Mouse (Mus musculus): ENCODE data around the gene Tpra1. TPM values are rescaled to one million over a fixed set of nuclear protein-coding genes. Genes with fewer than 3 reads are reported as not detected.

The Tpra1 gene
- polyA plus RNA-seq, 1 experiment from 2014 or later, result 45.4 TPM

DNA sequence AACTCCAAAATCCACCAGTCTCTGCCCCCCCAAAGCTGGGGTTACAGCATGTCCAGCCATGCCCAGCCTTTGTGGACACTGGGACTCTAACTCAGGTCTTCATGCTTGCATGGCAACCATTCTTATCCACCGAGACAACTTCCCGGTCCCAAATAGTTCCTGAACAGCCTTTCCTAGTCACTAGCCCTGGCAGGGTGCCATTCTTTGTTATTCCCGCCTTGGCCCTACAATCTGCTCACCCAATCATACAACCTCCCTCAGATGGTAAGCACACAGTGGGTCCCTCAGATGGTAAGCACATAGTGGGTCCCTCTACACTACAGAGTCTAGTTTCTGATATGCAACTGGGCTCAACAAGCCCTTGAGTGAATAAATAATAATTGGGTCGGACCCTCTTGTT is 31.5 kb upstream of the Tpra1 start:
- no peak overlapping the region for H3K4me3 ChIP-seq (ENCODE audit: low read depth, low read length)
- H3K9me3 ChIP-seq (ENCODE audit: control insufficient read depth, low read length), result no peaks in the 10 kb centered on the region; the same call in 1 of the 2 replicates
- no peak overlapping the region for H3K27ac ChIP-seq (ENCODE audit: low read depth, low read length)
- H3K36me3 ChIP-seq (ENCODE audit: control insufficient read depth, insufficient read depth, low read length), result no peaks in the 10 kb centered on the region
- H3K4me2 ChIP-seq (replicated peaks; ENCODE audit: low read depth, low read length), result no peak overlapping the region
- ATAC-seq (ENCODE audit: low FRiP score) (no peak), DNase-seq (ENCODE audit: low spot score) (no peak)
- peaks cover 4% of the 10 kb centered on the region; the same call in 1 of the 2 replicates for H3K27me3 ChIP-seq (ENCODE audit: control insufficient read depth, insufficient read depth, low read length)
- WGBS, result 68% methylated on average over 4 of the region's 4 CpGs
- H3K4me1 ChIP-seq (replicated peaks; ENCODE audit: control insufficient read depth, insufficient read depth, low read length), result no peaks in the 10 kb centered on the region
- no peak overlapping the region for H3K9ac ChIP-seq (ENCODE audit: low read depth, low read length)

- Histone ChIP-seq H3K9me3 (ENCODE audit: control insufficient read depth, low read length) (no peaks in the 10 kb centered on the region; the same call in 1 of the 2 replicates), H3K36me3 (ENCODE audit: control insufficient read depth, insufficient read depth, low read length) (no peaks in the 10 kb centered on the region), H3K27ac (ENCODE audit: low read depth, low read length) (no peak overlapping the region; the same call in 1 of the 2 replicates), H3K4me1 (replicated peaks; ENCODE audit: control insufficient read depth, insufficient read depth, low read length) (no peaks in the 10 kb centered on the region), H3K27me3 (ENCODE audit: control insufficient read depth, insufficient read depth, low read length) (peaks cover 4% of the 10 kb centered on the region; the same call in 1 of the 2 replicates), H3K4me2 (replicated peaks; ENCODE audit: low read depth, low read length) (no peak overlapping the region), H3K9ac (ENCODE audit: low read depth, low read length) (no peak overlapping the region), H3K4me3 (ENCODE audit: low read depth, low read length) (no peak overlapping the region)
- WGBS, result 58% methylated on average over 8 of the region's 8 CpGs
- no peak for ATAC-seq (ENCODE audit: low FRiP score)
- no peak for DNase-seq (ENCODE audit: low spot score)
These were observed 30.5 kb upstream of the Tpra1 start for GRCm38 (mm10) chr6:88871546-88871945.

GRCm38 (mm10) chr6:88872811-88873210 is 29.2 kb upstream of the Tpra1 start:
- Histone ChIP-seq H3K9ac (ENCODE audit: low read depth, low read length) (peak overlapping the region; percentile 92), H3K27me3 (ENCODE audit: control insufficient read depth, insufficient read depth, low read length) (peaks cover 4% of the 10 kb centered on the region; the same call in 1 of the 2 replicates), H3K4me3 (ENCODE audit: low read depth, low read length) (peak overlapping the region; percentile 87), H3K27ac (ENCODE audit: low read depth, low read length) (0 out of 2 replicates have a peak overlapping the region, but pooled peaks have one; percentile 51), H3K4me2 (replicated peaks; ENCODE audit: low read depth, low read length) (peak overlapping the region; percentile 96), H3K4me1 (replicated peaks; ENCODE audit: control insufficient read depth, insufficient read depth, low read length) (no peaks in the 10 kb centered on the region), H3K36me3 (ENCODE audit: control insufficient read depth, insufficient read depth, low read length) (no peaks in the 10 kb centered on the region), H3K9me3 (ENCODE audit: control insufficient read depth, low read length) (no peaks in the 10 kb centered on the region; the same call in 1 of the 2 replicates)
- ATAC-seq (ENCODE audit: low FRiP score), result peak; percentile 36
- WGBS, result 30% methylated on average over 7 of the region's 7 CpGs
- DNase-seq (ENCODE audit: low spot score), result peak; percentile 35

GRCm38 (mm10) chr6:88873965-88874867 is 27.8 kb upstream of the Tpra1 start:
- peak overlapping the region; percentile 85 for H3K27ac ChIP-seq (ENCODE audit: low read depth, low read length)
- WGBS, result 5% methylated on average over 43 of the region's 74 CpGs
- peak; percentile 60 for DNase-seq (ENCODE audit: low spot score)

DNA sequence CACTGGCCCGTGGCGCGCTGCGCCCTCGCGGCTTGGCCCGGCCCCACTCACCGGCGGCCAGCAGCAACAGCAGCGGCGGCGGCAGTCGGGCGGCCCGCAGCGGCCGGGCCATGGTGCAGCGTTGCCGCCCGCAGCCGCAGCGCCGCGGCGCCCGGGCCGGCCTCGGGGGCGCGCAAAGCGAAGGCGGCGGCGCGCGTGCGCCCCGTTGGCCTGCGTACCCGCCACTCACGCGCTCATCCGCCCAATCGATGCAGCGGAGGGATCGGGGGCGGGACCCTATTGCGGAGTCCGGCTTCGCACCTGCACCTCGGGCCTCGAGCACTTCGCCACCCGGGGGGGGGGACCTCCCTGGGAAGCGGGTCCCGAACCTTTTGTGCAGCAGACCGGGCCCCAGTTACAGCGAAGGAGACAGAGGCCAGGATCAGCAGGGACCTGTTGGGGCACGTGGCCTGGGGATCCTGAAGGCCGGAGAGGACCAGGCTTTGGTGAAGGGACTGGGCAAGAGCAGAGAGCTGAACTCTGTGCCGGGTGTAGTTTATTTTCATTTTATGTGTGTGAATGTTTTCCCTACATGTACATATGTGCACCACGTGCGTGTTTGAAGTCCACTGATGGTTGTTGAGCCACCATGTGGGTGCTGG is 27.1 kb upstream of the Tpra1 start, which contains the start of gene Podxl2:
TSS of gene Podxl2 (minus strand) at position 177 of the 641 bp plus-strand sequence.
- 6% methylated on average over 55 of the region's 63 CpGs for WGBS
- ATAC-seq (ENCODE audit: low FRiP score) (peak; percentile 76), DNase-seq (ENCODE audit: low spot score) (peak; percentile 92)
- Histone ChIP-seq H3K36me3 (ENCODE audit: control insufficient read depth, insufficient read depth, low read length) (no peaks in the 10 kb centered on the region), H3K9me3 (ENCODE audit: control insufficient read depth, low read length) (no peaks in the 10 kb centered on the region; the same call in 1 of the 2 replicates), H3K4me1 (replicated peaks; ENCODE audit: control insufficient read depth, insufficient read depth, low read length) (no peaks in the 10 kb centered on the region), H3K9ac (ENCODE audit: low read depth, low read length) (peak within 1 kb of the TSS; percentile 92), H3K27me3 (ENCODE audit: control insufficient read depth, insufficient read depth, low read length) (peaks cover 4% of the 10 kb centered on the region; the same call in 1 of the 2 replicates), H3K4me3 (ENCODE audit: low read depth, low read length) (peak within 1 kb of the TSS; percentile 87), H3K27ac (ENCODE audit: low read depth, low read length) (peak within 1 kb of the TSS; percentile 85), H3K4me2 (replicated peaks; ENCODE audit: low read depth, low read length) (peak within 1 kb of the TSS; percentile 96)

More at GRCm38 (mm10) chr6:88873965-88874867, 27.8 kb upstream of the Tpra1 start:
- peak overlapping the region; percentile 92 for H3K9ac ChIP-seq (ENCODE audit: low read depth, low read length)
- H3K4me3 ChIP-seq (ENCODE audit: low read depth, low read length), result peak overlapping the region; percentile 87
- H3K36me3 ChIP-seq (ENCODE audit: control insufficient read depth, insufficient read depth, low read length), result no peaks in the 10 kb centered on the region
- no peaks in the 10 kb centered on the region; the same call in 1 of the 2 replicates for H3K9me3 ChIP-seq (ENCODE audit: control insufficient read depth, low read length)
- H3K4me1 ChIP-seq (replicated peaks; ENCODE audit: control insufficient read depth, insufficient read depth, low read length), result no peaks in the 10 kb centered on the region
- H3K4me2 ChIP-seq (replicated peaks; ENCODE audit: low read depth, low read length), result peak overlapping the region; percentile 96
- peaks cover 4% of the 10 kb centered on the region; the same call in 1 of the 2 replicates for H3K27me3 ChIP-seq (ENCODE audit: control insufficient read depth, insufficient read depth, low read length)
- ATAC-seq (ENCODE audit: low FRiP score), result peak; percentile 53

- Histone ChIP-seq H3K27ac (ENCODE audit: low read depth, low read length) (no peak overlapping the region), H3K9me3 (ENCODE audit: control insufficient read depth, low read length) (no peaks in the 10 kb centered on the region; the same call in 1 of the 2 replicates), H3K4me1 (replicated peaks; ENCODE audit: control insufficient read depth, insufficient read depth, low read length) (no peaks in the 10 kb centered on the region), H3K9ac (ENCODE audit: low read depth, low read length) (no peak overlapping the region), H3K27me3 (ENCODE audit: control insufficient read depth, insufficient read depth, low read length) (peaks cover 3% of the 10 kb centered on the region; the same call in 1 of the 2 replicates), H3K4me2 (replicated peaks; ENCODE audit: low read depth, low read length) (no peak overlapping the region), H3K36me3 (ENCODE audit: control insufficient read depth, insufficient read depth, low read length) (no peaks in the 10 kb centered on the region), H3K4me3 (ENCODE audit: low read depth, low read length) (no peak overlapping the region)
- WGBS, result 68% methylated on average over 4 of the region's 4 CpGs
- ATAC-seq (ENCODE audit: low FRiP score) (no peak), DNase-seq (ENCODE audit: low spot score) (no peak)
These were observed 22.6 kb upstream of the Tpra1 start for GRCm38 (mm10) chr6:88879471-88879870.

- DNase-seq (ENCODE audit: low spot score), result no peak
- WGBS, result 69% methylated on average over 7 of the region's 7 CpGs
- 0 out of 2 replicates have a peak, but pooled peaks cover under 1% of the 10 kb centered on the region for H3K36me3 ChIP-seq (ENCODE audit: control insufficient read depth, insufficient read depth, low read length)
These were observed 20.7 kb upstream of the Tpra1 start for GRCm38 (mm10) chr6:88881334-88881733.

GRCm38 (mm10) chr6:88884195-88884594 is 17.9 kb upstream of the Tpra1 start:
- H3K4me2 ChIP-seq (replicated peaks; ENCODE audit: low read depth, low read length), result no peak overlapping the region
- no peak overlapping the region for H3K9ac ChIP-seq (ENCODE audit: low read depth, low read length)
- ATAC-seq (ENCODE audit: low FRiP score) (no peak), DNase-seq (ENCODE audit: low spot score) (no peak)
- H3K36me3 ChIP-seq (ENCODE audit: control insufficient read depth, insufficient read depth, low read length), result 0 out of 2 replicates have a peak, but pooled peaks cover 4% of the 10 kb centered on the region
- no peak overlapping the region for H3K4me3 ChIP-seq (ENCODE audit: low read depth, low read length)
- H3K27me3 ChIP-seq (ENCODE audit: control insufficient read depth, insufficient read depth, low read length), result no peaks in the 10 kb centered on the region
- H3K27ac ChIP-seq (ENCODE audit: low read depth, low read length), result no peak overlapping the region
- no peaks in the 10 kb centered on the region for H3K4me1 ChIP-seq (replicated peaks; ENCODE audit: control insufficient read depth, insufficient read depth, low read length)
- H3K9me3 ChIP-seq (ENCODE audit: control insufficient read depth, low read length), result no peaks in the 10 kb centered on the region
- WGBS, result 94% methylated on average over 10 of the region's 10 CpGs

More at GRCm38 (mm10) chr6:88881334-88881733, 20.7 kb upstream of the Tpra1 start:
- no peak overlapping the region for H3K4me3 ChIP-seq (ENCODE audit: low read depth, low read length)
- H3K4me1 ChIP-seq (replicated peaks; ENCODE audit: control insufficient read depth, insufficient read depth, low read length), result no peaks in the 10 kb centered on the region
- ATAC-seq (ENCODE audit: low FRiP score), result no peak
- H3K9me3 ChIP-seq (ENCODE audit: control insufficient read depth, low read length), result no peaks in the 10 kb centered on the region
- H3K27ac ChIP-seq (ENCODE audit: low read depth, low read length), result no peak overlapping the region
- H3K9ac ChIP-seq (ENCODE audit: low read depth, low read length), result no peak overlapping the region
- H3K4me2 ChIP-seq (replicated peaks; ENCODE audit: low read depth, low read length), result no peak overlapping the region
- H3K27me3 ChIP-seq (ENCODE audit: control insufficient read depth, insufficient read depth, low read length), result no peaks in the 10 kb centered on the region

Measured in hindbrain, embryonic 11.5 days (tissue).